Mouse (Mus musculus) liver, adult (tissue): Measurements from ENCODE around the gene Pou5f2.
A peak's percentile ranks its signal among the peaks of the same experiment; 100 is the strongest.

ENCODE experiments used
- GATA4 ChIP-seq: IDR thresholded peaks from 2 replicates; pipeline ENCODE4 v1.6.1; 2014; ENCODE audit warnings: mild to moderate bottlenecking, low read length; ENCODE audit not compliant: insufficient replicate concordance

Pou5f2 gene

GRCm38 (mm10) chr13:78024683-78025294 lies at the start of gene Pou5f2:
Gene Pou5f2 (plus strand): TSS chr13:78024902.
- no peak for TF ChIP-seq GATA4

GRCm38 (mm10) chr13:77976248-77976647 lies 48.5 kb upstream of the Pou5f2 start:
- TF ChIP-seq GATA4, result no peak

- no peak for TF ChIP-seq GATA4
Measured at GRCm38 (mm10) chr13:77977121-77977520, 47.6 kb upstream of the Pou5f2 start.

- no peak for TF ChIP-seq GATA4
Measured at GRCm38 (mm10) chr13:77982105-77982851, 42.4 kb upstream of the Pou5f2 start.

- TF ChIP-seq GATA4, result no peak
Measured at GRCm38 (mm10) chr13:77982852-77983202, 41.9 kb upstream of the Pou5f2 start.

GRCm38 (mm10) chr13:77991189-77991886 lies 33.4 kb upstream of the Pou5f2 start:
- peak; percentile 36; the same call in 1 of the 2 replicates for TF ChIP-seq GATA4

- TF ChIP-seq GATA4, result no peak
Measured at GRCm38 (mm10) chr13:78004649-78005048, 20.1 kb upstream of the Pou5f2 start.

GRCm38 (mm10) chr13:78005344-78005743 lies 19.4 kb upstream of the Pou5f2 start:
- TF ChIP-seq GATA4, result no peak

- no peak for TF ChIP-seq GATA4
Measured at GRCm38 (mm10) chr13:78010176-78010575, 14.5 kb upstream of the Pou5f2 start.

- TF ChIP-seq GATA4, result no peak
Measured at GRCm38 (mm10) chr13:78032821-78033220, 8.1 kb downstream of the Pou5f2 start.

GRCm38 (mm10) chr13:78037203-78037602 lies 12.5 kb downstream of the Pou5f2 start:
- no peak for TF ChIP-seq GATA4

- TF ChIP-seq GATA4, result no peak
Measured at GRCm38 (mm10) chr13:78043203-78043602, 18.5 kb downstream of the Pou5f2 start.

GRCm38 (mm10) chr13:78045116-78045515 lies 20.4 kb downstream of the Pou5f2 start:
- TF ChIP-seq GATA4, result no peak
